In genomic region chr17:71089781-71090480, GRCm38 (mm10) we compare ENCODE assay signal across 14 mouse cellular contexts.
DNase-seq lines count a peak whose midpoint lies in the region; ATAC-seq and TF ChIP-seq lines count a peak whose summit lies in the region.
"Had no signal": no experiment of that assay in that cellular context is flagged by ENCODE, and none has a peak within 500 bp of the region (broad histone marks: within the 10 kb centered on the region; RNA-seq: fewer than 3 reads in every experiment).

No protein-coding gene starts in this region.

- no peak for DNase-seq in heart, postnatal 0 days (ENCODE audit: low spot score)
- no peak for DNase-seq in heart, postnatal 36 days
- peak; percentile 26 for DNase-seq in fibroblast of lung, adult 2 months (ENCODE audit: low read depth)
- DNase-seq in splenic B cell, adult 2 months (ENCODE audit: low read depth, low spot score) = peak; percentile 56
- DNase-seq in urinary bladder, postnatal 10 days (ENCODE audit: low spot score) = no peak
- no peak for DNase-seq in right cerebral cortex, adult 18-20 months
- DNase-seq: adrenal gland, postnatal 25 days; cerebellum, postnatal 10 days; gastrocnemius, postnatal 10 days; thymus, postnatal 25 days had no signal

- H3K36me3 ChIP-seq in heart, postnatal 0 days (replicated peaks; ENCODE audit: control insufficient read depth, insufficient read depth, low read length) = peaks cover 71% of the 10 kb centered on the region
- H3K36me3 ChIP-seq in liver, embryonic 15.5 days (replicated peaks) = no peaks in the 10 kb centered on the region
- no peaks in the 10 kb centered on the region for H3K36me3 ChIP-seq in splenic B cell, adult 2 months (ENCODE audit: control insufficient read depth, insufficient read depth, low read length, poor library complexity, severe bottlenecking)
- H3K36me3 ChIP-seq in hindbrain, embryonic 12.5 days = no peaks in the 10 kb centered on the region
- H3K36me3 ChIP-seq: neural tube, embryonic 13.5 days had no signal

- H3K9me3 ChIP-seq in heart, postnatal 0 days (replicated peaks; ENCODE audit: control insufficient read depth, low read length) = no peaks in the 10 kb centered on the region
- no peaks in the 10 kb centered on the region for H3K9me3 ChIP-seq in liver, embryonic 15.5 days (replicated peaks)
- H3K9me3 ChIP-seq in hindbrain, embryonic 12.5 days (replicated peaks) = no peaks in the 10 kb centered on the region; the same call in 1 of the 2 replicates
- H3K9me3 ChIP-seq: neural tube, embryonic 13.5 days had no signal

- TF ChIP-seq CTCF in heart, postnatal 0 days (IDR thresholded peaks at IDR 0.05; ENCODE audit: low read depth) = no peak

- no peak overlapping the region for H3K4me3 ChIP-seq in heart, postnatal 0 days (ENCODE audit: low read depth, low read length)
- no peak overlapping the region for H3K4me3 ChIP-seq in liver, embryonic 15.5 days (replicated peaks)
- H3K4me3 ChIP-seq in hindbrain, embryonic 12.5 days = no peak overlapping the region
- H3K4me3 ChIP-seq: erythroblast, embryonic 14.5 days; neural tube, embryonic 13.5 days had no signal

- H3K27ac ChIP-seq in heart, postnatal 0 days (ENCODE audit: low read depth) = peak overlapping the region; percentile 49; the same call in 1 of the 2 replicates
- peak overlapping the region; percentile 75 for H3K27ac ChIP-seq in liver, embryonic 15.5 days (replicated peaks)
- no peak overlapping the region for H3K27ac ChIP-seq in hindbrain, embryonic 12.5 days
- H3K27ac ChIP-seq: neural tube, embryonic 13.5 days had no signal

- H3K4me1 ChIP-seq in heart, postnatal 0 days (ENCODE audit: control insufficient read depth, insufficient read depth) = peaks cover 4% of the 10 kb centered on the region; the same call in 1 of the 2 replicates
- peaks cover 22% of the 10 kb centered on the region for H3K4me1 ChIP-seq in liver, embryonic 15.5 days (replicated peaks)
- H3K4me1 ChIP-seq in hindbrain, embryonic 12.5 days = no peaks in the 10 kb centered on the region
- H3K4me1 ChIP-seq: neural tube, embryonic 13.5 days had no signal

- intact Hi-C loops in heart, postnatal 36 days (cut with DNase I) = no loop called here

- no peak overlapping the region for H3K4me2 ChIP-seq in heart, postnatal 0 days (ENCODE audit: low read depth, low read length)
- H3K4me2 ChIP-seq in liver, embryonic 15.5 days = no peak overlapping the region
- no peak overlapping the region for H3K4me2 ChIP-seq in hindbrain, embryonic 12.5 days (replicated peaks)
- H3K4me2 ChIP-seq: neural tube, embryonic 13.5 days had no signal

- ATAC-seq in heart, postnatal 0 days (ENCODE audit: insufficient read depth, low read depth) = no peak
- ATAC-seq in liver, embryonic 15.5 days (ENCODE audit: insufficient read depth) = peak; percentile 25; the same call in 1 of the 2 replicates
- ATAC-seq in hindbrain, embryonic 12.5 days (ENCODE audit: low FRiP score) = no peak

- TF ChIP-seq EP300 in heart, postnatal 0 days (IDR thresholded peaks at IDR 0.05; ENCODE audit: low read depth) = no peak

- WGBS in heart, postnatal 0 days = 86% methylated on average over 11 of the region's 11 CpGs
- WGBS in liver, embryonic 15.5 days (ENCODE audit: insufficient replicate concordance) = 76% methylated on average over 11 of the region's 11 CpGs
- 71% methylated on average over 11 of the region's 11 CpGs for WGBS in hindbrain, embryonic 12.5 days

- H3K27me3 ChIP-seq in heart, postnatal 0 days (ENCODE audit: control insufficient read depth, insufficient read depth, low read length) = no peaks in the 10 kb centered on the region
- no peaks in the 10 kb centered on the region for H3K27me3 ChIP-seq in liver, embryonic 15.5 days
- no peaks in the 10 kb centered on the region for H3K27me3 ChIP-seq in splenic B cell, adult 2 months (ENCODE audit: control insufficient read depth, insufficient read depth, low read length, poor library complexity, severe bottlenecking)
- H3K27me3 ChIP-seq in hindbrain, embryonic 12.5 days = no peaks in the 10 kb centered on the region
- H3K27me3 ChIP-seq: neural tube, embryonic 13.5 days had no signal

- H3K9ac ChIP-seq in heart, postnatal 0 days (replicated peaks; ENCODE audit: low read depth, low read length) = no peak overlapping the region
- no peak overlapping the region for H3K9ac ChIP-seq in liver, embryonic 15.5 days
- no peak overlapping the region for H3K9ac ChIP-seq in hindbrain, embryonic 12.5 days
- H3K9ac ChIP-seq: neural tube, embryonic 13.5 days had no signal

Comparison
In these comparisons a context has a peak if more than half of its experiments do, and no peak if none do; other contexts are left out.
1. DNase-seq: peak in fibroblast of lung, adult 2 months (single experiment) and splenic B cell, adult 2 months (single experiment); none in heart, postnatal 0 days (single experiment), heart, postnatal 36 days (0 of 2), urinary bladder, postnatal 10 days (single experiment) and right cerebral cortex, adult 18-20 months (single experiment).